Mouse (Mus musculus): ENCODE data around the gene Lypd6b.

Gene Lypd6b

GRCm38 (mm10) chr2:49825588-49825987, 38.1 kb downstream of the Lypd6b start:
- no peak for DNase-seq

- no peak for DNase-seq
These were observed 40.3 kb downstream of the Lypd6b start for GRCm38 (mm10) chr2:49827756-49828155.

GRCm38 (mm10) chr2:49830369-49830768, 42.9 kb downstream of the Lypd6b start:
- no peak for DNase-seq

GRCm38 (mm10) chr2:49832277-49832803, 44.9 kb downstream of the Lypd6b start:
- DNase-seq = no peak

- peak; percentile 95 for DNase-seq
These were observed 50.1 kb downstream of the Lypd6b start for GRCm38 (mm10) chr2:49837454-49838059.

- DNase-seq = peak; percentile 35
These were observed 51.1 kb downstream of the Lypd6b start for GRCm38 (mm10) chr2:49838611-49839010.

GRCm38 (mm10) chr2:49840573-49840972, 53.1 kb downstream of the Lypd6b start:
- DNase-seq = peak; percentile 73

- no peak for DNase-seq
These were observed 53.6 kb downstream of the Lypd6b start for GRCm38 (mm10) chr2:49841089-49841488.

- DNase-seq = peak; percentile 94
These were observed 57.6 kb downstream of the Lypd6b start for GRCm38 (mm10) chr2:49845104-49845503.

- DNase-seq = no peak
These were observed 58.6 kb downstream of the Lypd6b start for GRCm38 (mm10) chr2:49846097-49846496.

- DNase-seq = no peak
These were observed 59.4 kb downstream of the Lypd6b start for GRCm38 (mm10) chr2:49846880-49847279.

GRCm38 (mm10) chr2:49847831-49848230, 60.3 kb downstream of the Lypd6b start:
- no peak for DNase-seq

GRCm38 (mm10) chr2:49849771-49850170, 62.3 kb downstream of the Lypd6b start:
- DNase-seq = no peak

- DNase-seq = no peak
These were observed 64.5 kb downstream of the Lypd6b start for GRCm38 (mm10) chr2:49851977-49852376.

- peak; percentile 52 for DNase-seq
These were observed 68.7 kb downstream of the Lypd6b start for GRCm38 (mm10) chr2:49856161-49856564.

- no peak for DNase-seq
These were observed 69.1 kb downstream of the Lypd6b start for GRCm38 (mm10) chr2:49856584-49856983.

- no peak for DNase-seq
These were observed 72.9 kb downstream of the Lypd6b start for GRCm38 (mm10) chr2:49860219-49860962.

- no peak for DNase-seq
These were observed 73.6 kb downstream of the Lypd6b start for GRCm38 (mm10) chr2:49860969-49861592.

GRCm38 (mm10) chr2:49861658-49862057, 74.2 kb downstream of the Lypd6b start:
- DNase-seq = no peak

GRCm38 (mm10) chr2:49868116-49868858, 80.8 kb downstream of the Lypd6b start:
- DNase-seq = no peak

- DNase-seq = no peak
These were observed 81.6 kb downstream of the Lypd6b start for GRCm38 (mm10) chr2:49869044-49869443.

GRCm38 (mm10) chr2:49869782-49870514, 82.5 kb downstream of the Lypd6b start:
- no peak for DNase-seq

Data from retina, postnatal 1 day (tissue).